Comparison of ENCODE assay signal across 8 mouse cellular contexts in genomic region chr10:39173077-39173476, GRCm38 (mm10). TPM values are rescaled to one million over a fixed set of nuclear protein-coding genes. Genes with fewer than 3 reads are reported as not detected.
A peak's percentile ranks its signal among the peaks of the same experiment; 100 is the strongest.
DNase-seq lines count a peak whose midpoint lies in the region; ATAC-seq and TF ChIP-seq lines count a peak whose summit lies in the region.

No protein-coding gene starts in this region.

- no peak for TF ChIP-seq CTCF in thymus, adult 2 months (IDR thresholded peaks at IDR 0.05; ENCODE audit: borderline replicate concordance, control insufficient read depth, extremely low read depth, insufficient read depth, low read length, poor library complexity)
- no peak for TF ChIP-seq CTCF in kidney, adult 2 months (conservative IDR thresholded peaks at IDR 0.05; ENCODE audit: insufficient read depth, insufficient read length, low read depth, low read length)
- no peak for TF ChIP-seq CTCF in stomach, postnatal 0 days (IDR thresholded peaks at IDR 0.05; ENCODE audit: low read depth)

- TF ChIP-seq POLR2A in thymus, adult 2 months (IDR thresholded peaks at IDR 0.05; ENCODE audit: control insufficient read depth, extremely low read depth, insufficient read depth, low read length, poor library complexity), result no peak
- TF ChIP-seq POLR2A in kidney, adult 2 months (IDR thresholded peaks at IDR 0.05; ENCODE audit: low read depth, low read length), result no peak

- no peak for TF ChIP-seq EP300 in stomach, postnatal 0 days (optimal IDR thresholded peaks at IDR 0.05)

- no peaks in the 10 kb centered on the region for H3K36me3 ChIP-seq in thymus, adult 2 months (ENCODE audit: control insufficient read depth, insufficient read depth, low read length)
- H3K36me3 ChIP-seq in kidney, adult 2 months (ENCODE audit: control insufficient read depth, insufficient read depth, low read length), result no peaks in the 10 kb centered on the region
- H3K36me3 ChIP-seq in lung, embryonic 16.5 days (ENCODE audit: control insufficient read depth, insufficient read depth, low read length), result no peaks in the 10 kb centered on the region
- no peaks in the 10 kb centered on the region for H3K36me3 ChIP-seq in stomach, postnatal 0 days (ENCODE audit: control insufficient read depth, insufficient read depth, low read length)

- H3K4me1 ChIP-seq in thymus, adult 2 months (replicated peaks; ENCODE audit: control insufficient read depth, insufficient read depth, low read length), result peaks cover 7% of the 10 kb centered on the region
- H3K4me1 ChIP-seq in kidney, adult 2 months (ENCODE audit: control insufficient read depth, insufficient read depth, low read length), result no peaks in the 10 kb centered on the region
- peaks cover 19% of the 10 kb centered on the region for H3K4me1 ChIP-seq in lung, embryonic 16.5 days (replicated peaks; ENCODE audit: control insufficient read depth, insufficient read depth, low read length)
- H3K4me1 ChIP-seq in stomach, postnatal 0 days (replicated peaks; ENCODE audit: control insufficient read depth, insufficient read depth), result no peaks in the 10 kb centered on the region

- H3K4me3 ChIP-seq in thymus, adult 2 months (ENCODE audit: control insufficient read depth, insufficient read depth, low read length), result no peak overlapping the region
- H3K4me3 ChIP-seq in kidney, adult 2 months (ENCODE audit: insufficient read depth, low read depth, low read length), result peak overlapping the region; percentile 3; the same call in 1 of the 2 replicates
- peak overlapping the region; percentile 31 for H3K4me3 ChIP-seq in lung, embryonic 16.5 days (ENCODE audit: low read length)
- H3K4me3 ChIP-seq in stomach, postnatal 0 days (ENCODE audit: low read depth, low read length), result peak overlapping the region; percentile 2; the same call in 1 of the 2 replicates

- peak overlapping the region; percentile 78 for H3K4me2 ChIP-seq in lung, embryonic 16.5 days (ENCODE audit: low read depth, low read length)
- H3K4me2 ChIP-seq in stomach, postnatal 0 days (replicated peaks; ENCODE audit: low read depth), result peak overlapping the region; percentile 32

- peak overlapping the region; percentile 42 for H3K9ac ChIP-seq in lung, embryonic 16.5 days (ENCODE audit: low read length)
- no peak overlapping the region for H3K9ac ChIP-seq in stomach, postnatal 0 days (ENCODE audit: low read length)

- WGBS in thymus, adult 2 months, result 61% methylated on average over 13 of the region's 13 CpGs
- WGBS in kidney, adult 2 months, result 32% methylated on average over 13 of the region's 13 CpGs
- WGBS in lung, embryonic 16.5 days, result 7% methylated on average over 13 of the region's 13 CpGs
- WGBS in stomach, postnatal 0 days, result 23% methylated on average over 13 of the region's 13 CpGs

- ATAC-seq in lung, embryonic 16.5 days (ENCODE audit: low read depth), result peak; percentile 10; the same call in 1 of the 2 replicates
- ATAC-seq in stomach, postnatal 0 days (ENCODE audit: low FRiP score, low TSS enrichment), result no peak

- peaks cover 5% of the 10 kb centered on the region for H3K9me3 ChIP-seq in lung, embryonic 16.5 days (ENCODE audit: control insufficient read depth, low read length)
- no peaks in the 10 kb centered on the region for H3K9me3 ChIP-seq in stomach, postnatal 0 days (ENCODE audit: control insufficient read depth, low read length)

- no peak overlapping the region for H3K27ac ChIP-seq in thymus, adult 2 months (ENCODE audit: control insufficient read depth, insufficient read depth, low read length)
- 0 out of 2 replicates have a peak overlapping the region, but pooled peaks have one; percentile 13 for H3K27ac ChIP-seq in kidney, adult 2 months (ENCODE audit: insufficient read depth, low read depth, low read length)
- peak overlapping the region; percentile 86 for H3K27ac ChIP-seq in lung, embryonic 16.5 days (ENCODE audit: low read length)
- H3K27ac ChIP-seq in stomach, postnatal 0 days (replicated peaks), result peak overlapping the region; percentile 31; the same call in 1 of the 2 replicates

- H3K27me3 ChIP-seq in thymus, adult 2 months (ENCODE audit: control insufficient read depth, insufficient read depth, low read length), result no peaks in the 10 kb centered on the region
- H3K27me3 ChIP-seq in kidney, adult 2 months (replicated peaks; ENCODE audit: control insufficient read depth, insufficient read depth, low read length), result no peaks in the 10 kb centered on the region
- H3K27me3 ChIP-seq in lung, embryonic 16.5 days (ENCODE audit: control insufficient read depth, insufficient read depth, low read depth, low read length), result no peaks in the 10 kb centered on the region
- H3K27me3 ChIP-seq in stomach, postnatal 0 days (ENCODE audit: control insufficient read depth, insufficient read depth, low read length), result no peaks in the 10 kb centered on the region

- DNase-seq in thymus, adult 2 months, result peak; percentile 8
- no peak for DNase-seq in thymus, adult 18-20 months
- peak; percentile 70 to 77 for DNase-seq in heart, adult 9 months (ENCODE audit: low spot score in 2 of 2)
- DNase-seq in kidney, adult 2 months, result peak; percentile 58
- peak; percentile 34 for DNase-seq in stomach, postnatal 0 days (ENCODE audit: low spot score)
- no peak for DNase-seq in urinary bladder, postnatal 4 days (ENCODE audit: low spot score in 2 of 2)
- DNase-seq in spleen, postnatal 14 days (ENCODE audit: low spot score in 2 of 2), result no peak

RNA-seq across cellular contexts. Expression of gene Ccn6, which starts 9.5 kb away (rescaled TPM):
- not detected in 2 replicates for polyA plus RNA-seq in thymus, adult 2 months (2012; rRNA removed)
- 0.05 and 0.16 TPM in 2 replicates for polyA plus RNA-seq in kidney, adult 2 months (2012; rRNA removed)
- 0.30 and 0.67 TPM in 2 replicates for polyA plus RNA-seq in lung, embryonic 16.5 days (2015; fragmentation: Nextera tagmentation; extraction: Ambion mirVana)
- polyA plus RNA-seq in stomach, postnatal 0 days (2015; fragmentation: Nextera tagmentation; extraction: Ambion mirVana), result 0.10 and 0.18 TPM in 2 replicates

RNA-seq across cellular contexts. Expression of gene Tube1, which starts 39.3 kb away (rescaled TPM):
- 113 and 120 TPM in 2 replicates for polyA plus RNA-seq in thymus, adult 2 months (2012; rRNA removed)
- polyA plus RNA-seq in kidney, adult 2 months (2012; rRNA removed), result 1.3 TPM in 2 replicates
- 18.4 and 20.6 TPM in 2 replicates for polyA plus RNA-seq in lung, embryonic 16.5 days (2015; fragmentation: Nextera tagmentation; extraction: Ambion mirVana)
- 2.8 and 3.7 TPM in 2 replicates for polyA plus RNA-seq in stomach, postnatal 0 days (2015; fragmentation: Nextera tagmentation; extraction: Ambion mirVana)

RNA-seq across cellular contexts. Expression of gene Fam229b, which starts 39.4 kb away (rescaled TPM):
- 0.80 and 1.6 TPM in 2 replicates for polyA plus RNA-seq in thymus, adult 2 months (2012; rRNA removed)
- 5.4 and 7.2 TPM in 2 replicates for polyA plus RNA-seq in kidney, adult 2 months (2012; rRNA removed)
- 12.3 and 12.5 TPM in 2 replicates for polyA plus RNA-seq in lung, embryonic 16.5 days (2015; fragmentation: Nextera tagmentation; extraction: Ambion mirVana)
- 5.0 and 6.4 TPM in 2 replicates for polyA plus RNA-seq in stomach, postnatal 0 days (2015; fragmentation: Nextera tagmentation; extraction: Ambion mirVana)

Comparison
In these comparisons a context has a peak if more than half of its experiments do, and no peak if none do; other contexts are left out.
1. DNase-seq: peak in thymus, adult 2 months (single experiment), heart, adult 9 months (2 of 2), kidney, adult 2 months (single experiment) and stomach, postnatal 0 days (single experiment); none in thymus, adult 18-20 months (0 of 2), urinary bladder, postnatal 4 days (0 of 2) and spleen, postnatal 14 days (0 of 2).